Mouse (Mus musculus) layer of hippocampus, adult 8-10 months (tissue): ENCODE data around the gene Gm9821. TPM values are rescaled to one million over a fixed set of nuclear protein-coding genes. Genes with fewer than 3 reads are reported as not detected.

Experiments used
- DNase-seq, 2 experiments: peaks; one replicate each; pipeline ENCODE4 v3.0.0; 2022; ENCODE audit warnings: low spot score in 2 of 2
- total RNA-seq, 4 experiments: library from RNA; stranded (reverse); gene quantifications; 2 replicates each; pipeline ENCODE4 v1.2.4; 2022

Gm9821 gene
- total RNA-seq, 4 experiments from 2014 or later: not detected

DNA sequence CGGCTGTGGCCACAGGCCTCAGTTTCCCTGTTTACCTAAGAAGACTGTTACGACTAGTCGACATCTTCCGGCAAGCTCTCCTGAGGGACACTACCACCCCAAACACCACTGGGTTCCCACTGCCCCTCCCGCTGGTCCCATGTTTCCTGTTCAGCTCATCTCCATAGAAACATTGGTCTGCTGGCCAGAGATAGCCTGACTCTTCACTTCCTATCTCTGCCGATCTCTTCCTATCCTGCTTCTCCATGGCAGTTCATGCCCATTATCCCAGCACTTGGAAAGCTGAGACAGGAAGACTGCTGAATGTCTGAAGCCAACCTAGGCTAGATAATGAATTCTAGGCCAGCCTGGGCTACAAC lies 2.6 kb downstream of the Gm9821 start:
- DNase-seq: no peak

DNA sequence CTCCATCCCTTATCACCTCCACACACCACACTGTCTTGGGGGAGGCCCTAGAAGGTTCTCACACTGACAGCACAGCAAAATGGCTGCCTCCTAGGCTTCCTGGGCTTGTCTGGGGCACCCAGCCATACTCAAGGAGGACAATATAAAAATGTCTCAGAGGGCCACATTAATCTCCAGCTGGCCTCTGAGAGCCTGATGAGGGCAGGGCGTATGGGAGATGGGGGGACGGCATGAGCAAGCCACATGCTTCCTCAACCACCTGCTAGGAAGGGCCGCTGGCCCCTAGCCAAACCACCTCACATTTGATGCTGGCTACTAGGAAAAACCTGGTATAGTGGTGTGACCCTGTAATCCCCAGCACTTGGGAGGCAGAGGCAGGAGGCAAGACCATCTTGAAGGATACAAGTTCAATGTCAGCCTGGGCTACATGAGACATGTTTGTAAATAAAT lies 3.3 kb downstream of the Gm9821 start:
- DNase-seq: no peak

DNA sequence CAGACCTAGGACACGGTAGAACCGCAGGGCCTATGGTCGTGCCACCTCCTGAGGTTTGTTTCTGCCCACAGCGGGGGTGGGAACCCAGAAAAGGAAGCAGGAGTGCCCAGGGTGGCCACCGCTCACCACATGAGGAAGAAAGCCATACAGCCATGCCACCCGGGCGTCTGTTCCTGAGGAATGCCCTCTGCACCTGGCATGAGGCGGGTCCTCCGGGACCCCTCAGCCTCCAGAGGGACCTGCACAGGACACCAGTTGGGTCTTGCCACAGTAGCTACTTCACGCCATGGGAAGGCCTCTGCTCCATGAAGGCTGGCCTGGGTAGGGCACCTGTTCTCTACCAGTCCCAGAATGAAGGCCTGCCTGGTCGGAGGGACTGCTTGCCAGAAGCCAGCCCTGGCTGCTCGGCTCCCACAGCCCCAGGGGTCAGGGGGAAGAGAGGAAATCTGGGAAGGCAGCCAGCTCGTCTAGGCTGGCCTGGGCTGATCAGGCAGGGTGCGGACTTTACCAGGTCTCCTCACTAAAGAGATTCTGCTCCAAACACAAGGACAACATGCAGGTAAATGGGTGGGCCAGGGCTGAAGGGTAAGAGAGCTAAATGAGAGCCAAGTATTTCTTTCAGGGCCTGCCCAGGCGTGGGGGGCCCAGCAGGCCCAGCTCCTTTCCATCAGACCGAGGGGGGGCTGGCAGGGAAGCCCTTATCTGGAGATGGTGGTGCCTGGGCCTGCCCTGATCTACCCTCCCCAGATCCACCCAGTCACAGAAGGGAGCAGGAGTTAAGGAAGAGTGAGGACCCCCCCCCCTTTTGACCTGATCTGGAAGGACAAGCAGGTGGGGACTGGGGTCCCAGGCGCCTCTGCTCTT lies 4.1 kb downstream of the Gm9821 start:
- DNase-seq: no peak

DNA sequence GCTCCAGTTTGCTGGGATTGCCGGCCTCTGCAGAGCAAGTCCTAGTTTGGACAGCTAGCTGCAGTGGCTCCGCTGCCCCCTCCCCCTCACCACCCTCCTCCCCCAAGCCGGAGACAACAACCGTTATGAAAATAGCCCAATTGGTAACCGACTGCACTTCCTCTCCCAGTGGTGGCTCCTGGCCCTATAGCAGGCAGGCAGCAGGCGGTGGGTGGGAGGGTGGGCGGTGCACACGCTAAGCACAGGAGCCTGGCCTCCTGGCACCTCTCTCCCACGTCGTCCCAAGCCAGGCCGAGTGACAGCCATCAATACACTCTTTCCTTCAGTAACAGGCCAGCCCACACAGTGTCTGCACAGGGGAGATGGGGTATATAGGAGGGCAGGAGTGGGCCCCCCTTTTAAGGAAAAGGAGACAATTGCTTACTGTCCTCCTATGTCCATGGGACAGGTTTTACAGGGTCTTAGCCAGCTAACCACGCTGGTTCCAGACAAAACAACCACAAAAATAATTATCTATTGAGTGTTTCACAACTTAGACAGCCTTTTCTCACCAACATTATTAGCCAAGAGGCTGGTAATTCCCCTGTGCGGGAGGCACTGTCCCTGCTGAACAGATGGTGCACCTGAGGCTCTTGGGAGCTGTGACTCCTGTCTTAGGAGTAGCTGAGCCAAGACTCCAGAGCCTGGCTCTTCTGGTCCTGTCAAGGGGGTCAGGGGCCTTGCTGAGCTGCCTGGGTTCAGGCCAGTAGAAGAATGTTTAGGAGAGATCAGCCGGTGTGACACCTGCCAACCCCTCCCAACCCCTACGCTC lies 5.0 kb downstream of the Gm9821 start:
- DNase-seq: no peak

DNA sequence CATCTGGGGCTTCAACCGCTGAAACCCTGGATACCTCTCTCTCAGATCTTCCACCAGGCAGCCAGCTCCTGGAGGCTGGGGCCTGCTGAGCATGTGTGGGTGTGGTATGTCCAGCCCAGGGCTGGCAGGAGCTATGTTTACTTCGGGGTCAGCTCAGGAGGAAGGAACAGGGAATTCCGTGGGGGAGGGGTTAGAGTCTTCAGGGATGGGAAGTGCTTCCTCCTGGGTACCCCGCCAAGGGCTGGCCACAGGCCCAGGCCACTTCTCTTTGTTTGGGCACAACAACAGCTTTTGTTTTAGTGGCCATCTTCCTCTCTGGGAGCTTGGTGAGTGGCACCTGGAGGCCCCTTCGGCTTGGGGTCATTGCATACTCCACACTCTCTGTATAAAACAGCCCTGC lies 8.3 kb downstream of the Gm9821 start:
- no peak for DNase-seq

DNA sequence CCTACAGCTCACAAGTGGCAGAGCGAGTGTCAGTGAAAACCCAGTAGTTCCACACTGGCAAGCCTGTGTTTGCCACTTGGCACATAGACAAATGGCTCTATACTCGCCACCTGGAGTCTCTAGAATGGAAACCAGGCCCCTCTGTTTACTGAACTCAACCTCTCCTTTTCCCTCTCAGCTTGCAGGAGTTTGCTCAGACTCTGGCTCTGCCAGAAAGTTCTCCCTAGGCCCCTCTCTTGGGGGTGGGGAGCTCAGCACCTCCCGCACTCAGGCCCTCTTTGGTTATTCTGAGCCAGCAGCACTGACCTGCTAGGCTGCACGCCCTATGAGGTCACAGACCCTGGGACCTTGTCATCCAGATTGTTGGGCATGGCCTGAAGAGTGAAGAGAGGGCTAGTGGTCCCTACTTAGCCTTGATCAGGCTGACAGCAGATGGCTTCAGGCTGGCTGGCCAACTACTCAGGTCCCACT lies 9.7 kb downstream of the Gm9821 start:
- no peak for DNase-seq

DNA sequence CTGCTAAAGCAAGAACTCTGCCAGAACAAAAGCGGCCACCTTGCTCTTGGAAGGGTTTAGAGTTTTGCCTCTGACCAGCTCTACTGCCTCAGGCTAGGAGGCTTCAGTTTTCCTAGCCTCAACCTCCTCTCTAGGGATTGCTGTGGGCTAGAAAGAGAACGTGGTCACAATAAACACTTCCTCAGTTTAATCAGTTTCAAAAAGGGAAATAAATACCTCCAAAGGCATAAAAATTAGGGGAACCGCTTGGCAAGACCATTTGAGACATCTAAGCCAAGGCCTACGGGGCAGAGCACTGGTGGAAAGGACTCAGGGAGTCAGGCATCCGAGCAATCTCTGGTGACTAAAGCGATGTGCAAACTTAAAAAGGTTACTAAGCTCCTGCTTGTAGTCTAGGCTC lies 10.4 kb downstream of the Gm9821 start:
- no peak for DNase-seq

DNA sequence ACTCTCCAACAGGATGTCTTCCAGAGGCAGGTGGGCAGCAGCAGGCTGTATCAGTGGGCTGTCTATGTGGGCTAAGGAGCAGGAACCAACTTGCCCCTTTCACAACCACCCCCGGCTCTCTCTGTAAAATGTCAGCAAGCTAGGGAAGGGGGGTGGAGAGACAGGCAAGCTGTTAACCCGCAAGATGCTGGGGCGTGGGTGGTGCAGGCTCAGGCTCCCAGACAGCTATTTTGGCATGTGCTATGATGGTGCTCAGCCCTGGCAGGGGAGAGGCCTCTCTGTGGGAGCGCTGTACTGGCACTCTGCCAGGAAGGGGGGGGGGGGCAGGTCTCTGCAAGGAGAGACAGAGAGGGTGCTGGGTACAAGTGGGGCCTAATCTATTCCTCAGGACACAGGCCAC lies 11.6 kb downstream of the Gm9821 start:
- DNase-seq: peak; percentile 88 to 90

DNA sequence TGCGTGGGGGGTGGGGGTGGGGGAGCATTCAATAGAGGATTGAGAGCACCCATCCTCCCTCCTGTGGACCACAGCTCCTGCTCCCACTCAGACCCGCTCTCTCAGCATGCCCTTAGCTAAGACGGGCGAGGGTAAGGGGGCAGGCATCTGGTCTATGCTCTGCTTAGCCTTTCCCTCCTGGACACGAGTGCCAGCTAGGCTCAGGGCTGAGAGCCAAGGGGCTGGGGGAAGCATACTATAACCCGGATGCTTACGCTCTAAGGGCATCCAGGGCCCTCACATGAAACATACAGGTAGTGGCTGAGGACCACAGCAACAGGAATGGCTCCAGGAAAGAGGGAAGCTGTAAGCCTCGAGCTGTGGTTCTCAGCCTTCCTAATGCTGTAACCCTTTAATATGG lies 12.5 kb downstream of the Gm9821 start:
- no peak for DNase-seq

DNA sequence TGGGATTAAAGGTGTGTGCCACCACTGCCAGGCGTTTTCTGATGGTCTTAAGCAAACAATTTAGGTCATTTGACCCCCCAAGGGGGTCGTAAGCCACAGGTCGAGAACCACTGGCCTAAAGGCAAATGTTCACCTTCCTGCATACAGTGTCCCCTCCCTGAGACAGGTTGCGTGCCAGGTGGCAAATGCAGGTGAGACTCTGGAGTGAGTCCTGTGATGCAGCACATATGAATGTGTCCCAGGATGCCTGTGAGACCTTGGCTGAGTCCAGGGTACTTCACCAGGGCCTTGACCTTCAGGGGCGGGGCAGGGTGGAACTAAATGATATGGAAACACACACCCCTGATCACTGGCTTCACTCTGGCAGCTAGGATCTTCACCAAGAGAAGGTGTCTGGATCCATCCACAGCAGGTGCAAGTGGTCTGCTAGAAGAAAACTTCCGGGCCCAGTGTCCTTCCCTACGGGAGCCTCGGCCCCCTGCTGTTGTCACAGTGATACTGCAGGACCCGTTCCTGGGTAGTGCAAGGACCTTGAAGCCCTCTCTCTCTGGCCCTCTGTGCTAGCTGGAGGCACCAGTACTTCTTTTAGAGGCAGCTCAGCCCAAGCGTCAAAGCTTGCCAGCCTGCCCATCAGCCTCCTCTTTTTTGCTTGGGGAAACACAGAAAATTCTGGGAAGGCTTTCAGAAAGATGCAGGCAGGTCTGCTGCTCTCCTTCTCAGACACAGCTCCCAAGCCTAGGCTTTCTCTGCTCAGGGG lies 13.4 kb downstream of the Gm9821 start:
- no peak for DNase-seq

DNA sequence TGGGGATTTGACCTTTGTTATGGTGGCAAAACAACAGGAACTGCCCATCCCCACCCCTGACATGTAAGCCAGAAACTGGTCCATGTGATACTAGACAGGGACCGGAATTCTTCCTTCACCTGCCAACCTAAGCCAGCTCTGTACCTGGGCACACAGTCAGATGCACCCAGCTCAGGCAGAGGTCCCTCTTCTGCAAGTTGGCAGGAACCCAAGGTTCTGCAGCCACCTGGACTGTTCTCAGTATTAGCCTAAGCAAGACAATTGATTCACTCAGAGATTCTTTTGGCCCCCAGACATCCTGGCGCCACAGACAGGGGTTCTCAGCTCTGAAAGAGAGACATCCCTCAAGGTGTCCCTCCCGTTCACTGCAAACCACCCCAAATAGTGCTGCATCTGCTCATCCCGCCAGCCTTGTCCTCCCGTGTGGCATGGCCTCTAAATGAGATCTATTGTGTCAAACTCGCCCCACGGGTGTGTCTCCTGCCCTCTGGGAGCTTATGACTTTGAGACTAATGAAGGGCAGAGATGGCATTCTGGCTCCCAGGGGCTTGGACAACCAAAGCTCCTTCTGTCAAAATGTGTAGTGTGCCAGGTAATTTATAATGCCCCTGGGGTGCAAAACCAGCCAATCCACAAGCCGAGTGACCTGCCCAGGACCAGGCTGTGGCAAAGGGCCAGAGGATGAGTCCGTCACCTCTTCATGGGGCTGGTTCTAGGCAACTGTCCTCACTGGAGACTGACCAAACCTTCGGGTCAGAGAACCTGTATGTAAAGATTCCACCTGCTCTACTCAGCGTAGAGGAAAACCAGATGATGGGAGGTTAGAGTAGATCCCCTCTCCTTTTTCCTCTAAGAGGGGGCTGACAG lies 14.3 kb downstream of the Gm9821 start:
- no peak for DNase-seq

DNA sequence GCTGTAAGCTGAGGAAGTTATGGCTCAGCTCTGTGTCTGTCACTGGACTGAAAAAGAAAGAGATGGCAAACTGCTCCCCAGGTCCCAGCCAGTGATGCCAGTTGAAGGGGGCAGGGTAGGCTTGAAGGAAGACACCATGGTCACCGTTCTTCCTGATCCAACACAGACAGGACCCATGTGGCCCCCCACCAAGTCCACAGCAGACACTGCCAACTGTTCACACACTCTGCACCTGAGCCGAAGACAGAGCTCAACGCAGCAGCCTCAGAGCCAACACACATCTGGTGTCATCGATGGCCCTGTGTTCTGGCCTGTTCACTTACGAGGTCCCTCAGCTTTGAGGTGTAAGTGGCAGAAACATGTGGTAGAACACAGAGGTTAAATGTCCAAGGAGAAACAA lies 15.0 kb downstream of the Gm9821 start:
- no peak for DNase-seq

DNA sequence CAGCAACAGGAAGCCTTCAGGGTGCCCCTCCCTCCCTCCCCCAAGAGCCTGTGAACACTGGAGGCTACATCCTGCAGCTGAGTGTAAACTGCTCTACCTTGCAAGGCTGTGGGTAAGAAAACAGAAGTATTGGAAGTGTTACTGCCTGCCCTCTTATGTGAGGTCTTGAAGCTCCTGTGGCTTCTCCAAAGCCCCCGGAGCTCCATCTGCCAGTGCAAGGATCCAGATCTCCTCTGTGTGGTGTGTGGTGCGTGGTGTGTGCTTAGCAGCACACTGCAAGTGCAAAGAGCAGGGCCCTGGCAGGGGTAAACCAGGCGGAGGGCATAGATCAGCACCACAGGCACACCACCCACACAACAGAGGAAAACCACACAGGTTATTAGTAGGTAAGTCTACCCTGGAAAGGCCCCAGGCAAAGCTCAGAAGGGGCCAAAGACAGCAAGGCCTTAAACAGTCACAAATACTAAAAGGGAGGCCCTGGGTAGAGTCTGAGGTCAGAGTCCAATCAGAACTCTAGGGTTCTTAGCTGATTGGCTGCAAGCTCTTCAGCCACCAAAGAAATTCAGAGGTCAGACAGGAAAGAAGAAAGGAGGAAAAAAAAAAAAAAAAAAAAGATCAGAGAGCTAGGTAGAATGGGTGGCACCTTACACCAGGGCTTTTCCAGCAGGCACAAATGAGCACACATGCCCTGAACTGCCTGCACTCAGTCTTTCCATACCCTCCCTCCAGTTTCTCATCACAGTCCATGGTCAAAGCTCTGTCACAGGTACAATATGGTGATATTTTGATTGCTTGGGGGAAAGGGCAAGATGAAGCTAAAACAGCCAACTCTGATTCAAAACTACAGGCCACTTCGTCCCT lies 16.6 kb downstream of the Gm9821 start:
- DNase-seq: no peak

DNA sequence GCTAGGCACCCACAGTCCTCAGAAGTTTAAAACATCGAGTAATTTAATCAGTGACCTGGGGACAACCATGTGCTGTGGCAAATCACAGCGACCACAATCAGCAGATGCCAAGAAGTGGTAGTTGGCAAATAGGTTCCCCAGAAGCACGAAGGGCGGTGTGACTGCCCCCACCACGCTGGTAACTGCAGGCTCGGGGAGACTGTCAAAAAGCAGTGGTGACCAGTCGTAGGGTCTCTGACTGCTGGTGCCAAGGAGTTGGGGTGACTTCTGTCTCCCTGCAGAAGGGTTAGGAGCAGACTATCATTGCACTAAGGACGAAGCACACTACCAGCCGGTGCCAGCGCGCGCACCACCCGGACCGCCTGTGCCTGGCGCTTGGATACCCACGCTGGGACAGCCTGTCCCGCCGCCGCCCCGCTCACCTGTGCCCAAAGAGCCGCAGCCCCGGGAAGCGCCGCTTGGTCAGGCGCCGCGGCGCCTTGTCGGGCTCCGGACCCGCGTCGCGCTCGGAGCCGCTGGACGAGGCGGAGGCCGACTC lies 17.4 kb downstream of the Gm9821 start:
- DNase-seq: no peak

DNA sequence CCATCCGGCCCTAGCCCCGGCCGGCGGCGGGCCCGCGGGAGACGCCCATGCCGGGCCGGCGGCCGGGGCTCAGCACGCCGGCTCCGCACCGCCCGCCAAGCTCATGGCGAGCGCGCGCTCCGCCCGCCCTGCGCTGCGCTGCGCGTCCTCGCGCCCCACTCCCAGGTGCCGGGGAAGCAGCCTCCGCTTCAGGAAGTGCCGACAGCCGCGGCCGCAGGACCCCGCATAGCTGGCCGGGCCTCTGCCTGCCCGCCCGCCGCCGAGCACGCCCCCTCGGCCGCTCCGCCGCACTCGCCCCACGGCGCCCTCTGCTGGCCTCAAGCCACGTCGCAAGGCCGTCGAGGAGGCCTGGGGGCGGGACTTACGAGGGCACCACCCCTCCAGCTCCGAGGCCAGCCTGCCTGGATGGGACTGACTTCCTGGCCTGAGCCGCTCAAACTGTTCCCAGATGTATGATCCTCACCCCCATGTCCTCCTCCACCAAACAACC lies 18.0 kb downstream of the Gm9821 start:
- DNase-seq: peak; percentile 89 to 93

DNA sequence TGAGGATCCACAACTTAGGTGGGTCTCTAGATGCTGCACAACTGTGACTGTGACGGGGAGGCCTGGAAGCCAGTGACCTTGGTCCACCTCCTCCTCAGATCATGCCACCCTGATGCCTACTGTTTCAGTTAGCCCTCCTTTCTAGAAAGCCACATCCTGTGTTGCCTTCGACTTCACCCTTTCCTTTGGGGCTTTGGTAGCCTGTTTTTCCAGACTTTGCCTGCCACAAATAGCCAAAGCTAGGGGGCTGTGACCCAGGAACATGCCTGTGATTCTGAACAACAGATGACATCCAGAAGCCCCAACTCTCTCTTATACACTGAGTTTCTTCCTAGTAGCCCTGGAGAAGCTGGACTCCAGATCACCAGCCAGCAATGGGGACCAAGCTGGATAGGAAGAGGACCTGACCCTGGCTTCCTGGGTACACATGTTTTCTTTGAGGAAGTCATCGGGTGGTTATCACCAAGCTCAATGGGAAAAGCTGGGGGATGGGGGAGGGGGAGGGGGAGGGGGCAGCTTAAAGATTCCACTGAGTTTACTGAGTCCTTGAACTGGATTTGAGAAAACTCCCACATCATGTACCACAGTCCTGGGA lies 19.2 kb downstream of the Gm9821 start:
- no peak for DNase-seq

DNA sequence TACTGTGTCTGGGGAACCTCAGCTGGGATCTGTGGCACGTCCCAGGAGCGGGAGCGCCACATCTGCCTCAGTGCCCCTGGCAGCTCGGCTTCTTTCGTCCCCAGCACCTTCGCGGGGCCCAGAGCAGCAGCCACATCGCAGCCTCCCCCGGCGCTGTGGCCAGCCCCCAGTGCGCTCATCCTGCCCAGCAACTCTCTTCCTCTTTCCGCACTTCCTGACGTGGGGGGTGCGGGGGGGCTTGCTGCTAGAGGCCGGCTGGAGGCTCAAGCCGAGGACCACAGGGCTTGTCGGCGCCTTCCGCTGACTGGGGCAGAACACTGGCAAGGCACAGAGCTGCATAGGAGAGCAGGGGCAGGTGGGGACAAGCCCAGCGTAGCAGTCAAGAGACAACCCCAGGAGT lies 19.9 kb downstream of the Gm9821 start:
- DNase-seq: no peak

DNA sequence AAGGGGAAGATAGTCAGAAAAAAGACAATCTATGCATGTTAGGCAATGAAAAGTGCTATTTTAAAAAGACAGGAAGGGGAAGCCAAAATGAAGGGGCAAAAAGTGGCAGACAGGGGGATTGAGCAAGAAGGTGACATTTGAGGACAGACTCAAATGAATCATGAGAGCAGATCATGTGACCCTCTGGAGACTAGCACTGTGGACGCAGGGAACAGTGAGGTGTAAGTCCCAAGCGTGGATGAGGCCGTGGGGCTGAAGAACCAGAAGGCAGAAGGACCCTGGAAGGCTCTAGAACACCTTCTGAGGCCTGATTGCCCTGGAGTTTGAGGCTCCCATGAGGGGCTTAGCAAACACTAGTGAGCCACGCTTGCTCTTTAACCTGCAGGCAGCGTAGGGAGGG lies 20.9 kb downstream of the Gm9821 start:
- DNase-seq: no peak

DNA sequence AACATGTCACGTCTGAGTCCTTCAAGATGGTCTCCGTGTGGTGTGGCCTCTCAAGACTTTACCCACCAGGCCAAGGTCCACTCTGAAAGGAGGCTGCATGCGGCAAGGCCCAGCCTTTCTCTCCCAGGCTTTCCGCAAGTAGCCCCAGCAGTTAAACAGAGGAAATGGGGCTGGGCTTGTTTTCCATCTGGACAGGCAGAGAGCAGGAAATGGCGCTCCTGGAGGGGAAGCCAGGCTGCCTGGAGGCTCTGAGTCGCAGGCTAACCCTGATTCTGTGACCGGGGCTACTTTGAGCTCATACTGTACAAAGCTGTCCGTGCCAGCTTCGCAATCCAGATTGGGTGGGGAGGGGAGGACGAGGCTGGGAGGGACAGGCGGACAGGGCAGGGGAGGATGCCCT lies 22.5 kb downstream of the Gm9821 start:
- DNase-seq: no peak
